7 mouse cellular contexts compared by ENCODE assay signal in the genomic region with DNA sequence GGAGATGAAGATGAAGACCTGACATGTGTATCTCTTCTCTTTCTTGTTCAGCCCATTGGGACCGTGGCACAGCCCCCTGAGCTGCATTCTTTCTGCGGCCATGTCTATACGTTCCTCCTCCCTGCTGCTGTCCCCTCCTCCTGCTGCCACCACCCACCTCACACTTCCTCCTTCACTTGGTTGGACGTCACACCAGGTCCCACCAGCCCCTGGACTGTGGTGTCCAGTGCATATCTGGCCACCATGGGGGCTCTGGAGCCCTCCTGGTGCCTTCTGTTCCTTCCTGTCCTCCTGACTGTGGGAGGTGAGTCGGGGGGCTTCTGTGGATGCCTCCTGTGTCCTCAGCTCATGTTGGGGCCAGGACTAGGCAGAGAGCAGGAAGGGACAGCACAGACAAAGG. TPM values are rescaled to one million over a fixed set of nuclear protein-coding genes. Genes with fewer than 3 reads are reported as not detected.
DNase-seq lines count a peak whose midpoint lies in the region; ATAC-seq lines count a peak whose summit lies in the region.

A gene (plus strand): TSS at position 165 of the 400 bp plus-strand sequence.

- ATAC-seq in forebrain, embryonic 16.5 days = no peak

- no peak within 1 kb of the TSS for H3K9ac ChIP-seq in forebrain, embryonic 16.5 days (replicated peaks; ENCODE audit: low read depth, low read length)

- H3K9me3 ChIP-seq in forebrain, embryonic 16.5 days (ENCODE audit: control insufficient read depth, low read length) = no peaks in the 10 kb centered on the region

- no peaks in the 10 kb centered on the region for H3K4me1 ChIP-seq in forebrain, embryonic 16.5 days (replicated peaks; ENCODE audit: control insufficient read depth, insufficient read depth, low read length)

- no peak for DNase-seq in urinary bladder, adult 2 months (ENCODE audit: low spot score)
- no peak for DNase-seq in urinary bladder, postnatal 25 days (ENCODE audit: low spot score)
- no peak for DNase-seq in layer of hippocampus, adult 8-10 months (ENCODE audit: low spot score in 2 of 2)
- peak; percentile 61 for DNase-seq in lung, postnatal 36 days
- DNase-seq in urinary bladder, postnatal 14 days (ENCODE audit: low spot score) = no peak
- DNase-seq in right cerebral cortex, postnatal 25 days = no peak

- H3K27ac ChIP-seq in forebrain, embryonic 16.5 days (ENCODE audit: low read length) = no peak within 1 kb of the TSS

- 0 out of 2 replicates have a peak, but pooled peaks cover 4% of the 10 kb centered on the region for H3K27me3 ChIP-seq in forebrain, embryonic 16.5 days (replicated peaks; ENCODE audit: control insufficient read depth, insufficient read depth, low read length)

- no peak within 1 kb of the TSS for H3K4me2 ChIP-seq in forebrain, embryonic 16.5 days (ENCODE audit: low read length)

- no peaks in the 10 kb centered on the region for H3K36me3 ChIP-seq in forebrain, embryonic 16.5 days (ENCODE audit: control insufficient read depth, insufficient read depth)

- 73% methylated on average over 5 of the region's 5 CpGs for WGBS in forebrain, embryonic 16.5 days

- no peak within 1 kb of the TSS for H3K4me3 ChIP-seq in forebrain, embryonic 16.5 days (replicated peaks; ENCODE audit: low read length)

RNA-seq across cellular contexts. Expression of the gene that starts here (rescaled TPM):
- 85.1 and 117 TPM in 2 replicates for polyA plus RNA-seq in urinary bladder, adult 2 months (2012; rRNA removed)
- 14.0 and 19.1 TPM in 2 replicates for polyA plus RNA-seq in forebrain, embryonic 16.5 days (2015; fragmentation: Nextera tagmentation; extraction: Ambion mirVana)
- 100 to 1,000 TPM in 2 of 4 experiments, 10 to 100 TPM in 2; 24.9 to 572 (median 243) TPM for total RNA-seq in layer of hippocampus, adult 8-10 months (2022)
